Mouse (Mus musculus): ENCODE data around the gene P3h2. TPM values are rescaled to one million over a fixed set of nuclear protein-coding genes. Genes with fewer than 3 reads are reported as not detected.

The P3h2 gene
- total and polyA plus RNA-seq, 2 experiments from 2014 or later: 0.74 to 5.6 TPM

GRCm38 (mm10) chr16:26093888-26094287, 11.7 kb downstream of the P3h2 start:
- DNase-seq (ENCODE audit: low spot score): no peak
- TF ChIP-seq EP300 (IDR thresholded peaks at IDR 0.05; ENCODE audit: low read depth) (no peak), CTCF (IDR thresholded peaks at IDR 0.05; ENCODE audit: low read depth) (no peak)
- no peak for ATAC-seq (ENCODE audit: insufficient read depth, low read depth)
- Histone ChIP-seq H3K4me1 (ENCODE audit: control insufficient read depth, insufficient read depth) (no peaks in the 10 kb centered on the region), H3K4me2 (ENCODE audit: low read depth, low read length) (no peak overlapping the region), H3K36me3 (replicated peaks; ENCODE audit: control insufficient read depth, insufficient read depth, low read length) (no peaks in the 10 kb centered on the region), H3K9me3 (replicated peaks; ENCODE audit: control insufficient read depth, low read length) (0 out of 2 replicates have a peak, but pooled peaks cover 6% of the 10 kb centered on the region), H3K4me3 (ENCODE audit: low read depth, low read length) (no peak overlapping the region), H3K27me3 (ENCODE audit: control insufficient read depth, insufficient read depth, low read length) (no peaks in the 10 kb centered on the region), H3K9ac (replicated peaks; ENCODE audit: low read depth, low read length) (no peak overlapping the region), H3K27ac (ENCODE audit: low read depth) (no peak overlapping the region)
- WGBS: 42% methylated on average over 4 of the region's 4 CpGs

- no peak overlapping the region for H3K9ac ChIP-seq (replicated peaks; ENCODE audit: low read depth, low read length)
- 86% methylated on average over 5 of the region's 5 CpGs for WGBS
- H3K9me3 ChIP-seq (replicated peaks; ENCODE audit: control insufficient read depth, low read length): 0 out of 2 replicates have a peak, but pooled peaks cover 6% of the 10 kb centered on the region
- DNase-seq (ENCODE audit: low spot score): no peak
- H3K36me3 ChIP-seq (replicated peaks; ENCODE audit: control insufficient read depth, insufficient read depth, low read length): no peaks in the 10 kb centered on the region
- no peak overlapping the region for H3K27ac ChIP-seq (ENCODE audit: low read depth)
- no peak overlapping the region for H3K4me2 ChIP-seq (ENCODE audit: low read depth, low read length)
- ATAC-seq (ENCODE audit: insufficient read depth, low read depth): no peak
- no peak overlapping the region for H3K4me3 ChIP-seq (ENCODE audit: low read depth, low read length)
- TF ChIP-seq EP300 (IDR thresholded peaks at IDR 0.05; ENCODE audit: low read depth) (no peak), CTCF (IDR thresholded peaks at IDR 0.05; ENCODE audit: low read depth) (no peak)
- no peaks in the 10 kb centered on the region for H3K4me1 ChIP-seq (ENCODE audit: control insufficient read depth, insufficient read depth)
- no peaks in the 10 kb centered on the region for H3K27me3 ChIP-seq (ENCODE audit: control insufficient read depth, insufficient read depth, low read length)
Measured at GRCm38 (mm10) chr16:26088976-26089375, 16.6 kb downstream of the P3h2 start.

- TF ChIP-seq CTCF (IDR thresholded peaks at IDR 0.05; ENCODE audit: low read depth) (no peak), EP300 (IDR thresholded peaks at IDR 0.05; ENCODE audit: low read depth) (no peak)
- no peak for DNase-seq (ENCODE audit: low spot score)
- H3K4me3 ChIP-seq (ENCODE audit: low read depth, low read length): no peak overlapping the region
- H3K9me3 ChIP-seq (replicated peaks; ENCODE audit: control insufficient read depth, low read length): 0 out of 2 replicates have a peak, but pooled peaks cover 6% of the 10 kb centered on the region
- no peak overlapping the region for H3K4me2 ChIP-seq (ENCODE audit: low read depth, low read length)
- no peak overlapping the region for H3K9ac ChIP-seq (replicated peaks; ENCODE audit: low read depth, low read length)
- H3K27ac ChIP-seq (ENCODE audit: low read depth): no peak overlapping the region
- H3K4me1 ChIP-seq (ENCODE audit: control insufficient read depth, insufficient read depth): peaks cover 2% of the 10 kb centered on the region
- no peak for ATAC-seq (ENCODE audit: insufficient read depth, low read depth)
- no peaks in the 10 kb centered on the region for H3K36me3 ChIP-seq (replicated peaks; ENCODE audit: control insufficient read depth, insufficient read depth, low read length)
- no peaks in the 10 kb centered on the region for H3K27me3 ChIP-seq (ENCODE audit: control insufficient read depth, insufficient read depth, low read length)
- 73% methylated on average over 1 of the region's 1 CpGs for WGBS
Measured at GRCm38 (mm10) chr16:26088240-26088639, 17.3 kb downstream of the P3h2 start.

GRCm38 (mm10) chr16:26086955-26087354, 18.6 kb downstream of the P3h2 start:
- H3K27me3 ChIP-seq (ENCODE audit: control insufficient read depth, insufficient read depth, low read length): no peaks in the 10 kb centered on the region
- ATAC-seq (ENCODE audit: insufficient read depth, low read depth) (no peak), DNase-seq (ENCODE audit: low spot score) (no peak)
- H3K9ac ChIP-seq (replicated peaks; ENCODE audit: low read depth, low read length): no peak overlapping the region
- H3K4me1 ChIP-seq (ENCODE audit: control insufficient read depth, insufficient read depth): peaks cover 10% of the 10 kb centered on the region
- H3K27ac ChIP-seq (ENCODE audit: low read depth): no peak overlapping the region
- WGBS: 95% methylated on average over 1 of the region's 1 CpGs
- TF ChIP-seq CTCF (IDR thresholded peaks at IDR 0.05; ENCODE audit: low read depth) (no peak), EP300 (IDR thresholded peaks at IDR 0.05; ENCODE audit: low read depth) (no peak)
- 0 out of 2 replicates have a peak, but pooled peaks cover 6% of the 10 kb centered on the region for H3K9me3 ChIP-seq (replicated peaks; ENCODE audit: control insufficient read depth, low read length)
- no peaks in the 10 kb centered on the region for H3K36me3 ChIP-seq (replicated peaks; ENCODE audit: control insufficient read depth, insufficient read depth, low read length)
- H3K4me3 ChIP-seq (ENCODE audit: low read depth, low read length): no peak overlapping the region
- no peak overlapping the region for H3K4me2 ChIP-seq (ENCODE audit: low read depth, low read length)

GRCm38 (mm10) chr16:26085160-26085559, 20.4 kb downstream of the P3h2 start:
- no peak for TF ChIP-seq EP300 (IDR thresholded peaks at IDR 0.05; ENCODE audit: low read depth)
- no peak for TF ChIP-seq CTCF (IDR thresholded peaks at IDR 0.05; ENCODE audit: low read depth)
- Histone ChIP-seq H3K4me1 (ENCODE audit: control insufficient read depth, insufficient read depth) (peaks cover 10% of the 10 kb centered on the region), H3K4me2 (ENCODE audit: low read depth, low read length) (no peak overlapping the region), H3K4me3 (ENCODE audit: low read depth, low read length) (no peak overlapping the region), H3K27ac (ENCODE audit: low read depth) (no peak overlapping the region), H3K36me3 (replicated peaks; ENCODE audit: control insufficient read depth, insufficient read depth, low read length) (no peaks in the 10 kb centered on the region), H3K27me3 (ENCODE audit: control insufficient read depth, insufficient read depth, low read length) (no peaks in the 10 kb centered on the region), H3K9ac (replicated peaks; ENCODE audit: low read depth, low read length) (no peak overlapping the region), H3K9me3 (replicated peaks; ENCODE audit: control insufficient read depth, low read length) (no peaks in the 10 kb centered on the region)
- DNase-seq (ENCODE audit: low spot score) (no peak), ATAC-seq (ENCODE audit: insufficient read depth, low read depth) (no peak)
- WGBS: 28% methylated on average over 2 of the region's 2 CpGs

- 31% methylated on average over 1 of the region's 1 CpGs for WGBS
- ATAC-seq (ENCODE audit: insufficient read depth, low read depth): peak; percentile 67
Measured at GRCm38 (mm10) chr16:26082831-26083230, 22.8 kb downstream of the P3h2 start.

More at GRCm38 (mm10) chr16:26082831-26083230, 22.8 kb downstream of the P3h2 start:
- H3K4me3 ChIP-seq (ENCODE audit: low read depth, low read length): no peak overlapping the region
- H3K9me3 ChIP-seq (replicated peaks; ENCODE audit: control insufficient read depth, low read length): no peaks in the 10 kb centered on the region
- H3K4me2 ChIP-seq (ENCODE audit: low read depth, low read length): no peak overlapping the region
- H3K9ac ChIP-seq (replicated peaks; ENCODE audit: low read depth, low read length): no peak overlapping the region
- H3K4me1 ChIP-seq (ENCODE audit: control insufficient read depth, insufficient read depth): peaks cover 27% of the 10 kb centered on the region
- H3K27me3 ChIP-seq (ENCODE audit: control insufficient read depth, insufficient read depth, low read length): no peaks in the 10 kb centered on the region
- peak; percentile 43 for DNase-seq (ENCODE audit: low spot score)
- no peak for TF ChIP-seq CTCF (IDR thresholded peaks at IDR 0.05; ENCODE audit: low read depth)
- TF ChIP-seq EP300 (IDR thresholded peaks at IDR 0.05; ENCODE audit: low read depth): no peak
- no peaks in the 10 kb centered on the region for H3K36me3 ChIP-seq (replicated peaks; ENCODE audit: control insufficient read depth, insufficient read depth, low read length)
- H3K27ac ChIP-seq (ENCODE audit: low read depth): peak overlapping the region; percentile 32

All from heart, postnatal 0 days (tissue).